Mouse (Mus musculus) right cerebral cortex, postnatal 14 days (tissue): Measurements from ENCODE around the gene Myct1.

Experiments used
- DNase-seq: peaks from one replicate; pipeline ENCODE4 v3.0.0; 2022

The Myct1 gene

DNA sequence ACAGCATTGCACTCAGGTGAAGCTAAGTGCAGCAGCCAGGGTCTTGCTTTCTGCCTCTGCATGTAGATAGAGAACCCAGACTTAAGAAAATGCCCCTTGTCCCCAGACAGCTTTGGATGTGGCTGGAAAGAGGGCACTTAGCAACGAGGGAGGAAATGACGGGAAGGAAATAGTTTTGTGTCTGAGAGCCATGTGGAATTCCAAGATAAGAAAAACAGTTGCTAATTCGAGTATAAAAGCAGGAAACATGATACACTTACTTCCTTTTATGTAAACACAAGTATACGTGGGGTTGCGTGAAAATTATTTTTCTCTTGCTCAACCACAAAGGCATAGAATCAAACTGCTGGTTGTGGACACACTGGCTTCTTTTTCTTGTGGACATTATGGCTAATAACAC is at the start of gene Myct1:
Gene Myct1, plus strand, starts transcription at position 312 of the 400 bp plus-strand sequence.
- no peak for DNase-seq

DNA sequence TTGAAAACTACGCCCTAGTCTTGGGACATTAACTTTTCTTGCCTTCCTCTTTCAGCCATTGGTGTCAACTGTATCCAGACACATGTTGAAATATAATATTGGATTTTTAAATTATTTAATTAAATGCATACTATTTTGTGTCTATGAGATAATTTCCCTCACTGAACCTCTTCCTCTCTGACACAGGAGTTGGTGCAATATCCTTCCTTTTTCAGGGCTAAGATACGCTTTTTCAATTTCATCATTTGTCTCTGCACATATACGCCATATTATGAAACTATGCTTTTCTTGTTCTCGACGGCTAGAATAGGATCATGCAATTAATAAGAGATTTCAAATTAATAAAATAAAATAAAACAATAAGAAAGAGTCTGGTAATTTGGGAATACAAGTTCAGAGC is 47.1 kb upstream of the Myct1 start:
- no peak for DNase-seq

DNA sequence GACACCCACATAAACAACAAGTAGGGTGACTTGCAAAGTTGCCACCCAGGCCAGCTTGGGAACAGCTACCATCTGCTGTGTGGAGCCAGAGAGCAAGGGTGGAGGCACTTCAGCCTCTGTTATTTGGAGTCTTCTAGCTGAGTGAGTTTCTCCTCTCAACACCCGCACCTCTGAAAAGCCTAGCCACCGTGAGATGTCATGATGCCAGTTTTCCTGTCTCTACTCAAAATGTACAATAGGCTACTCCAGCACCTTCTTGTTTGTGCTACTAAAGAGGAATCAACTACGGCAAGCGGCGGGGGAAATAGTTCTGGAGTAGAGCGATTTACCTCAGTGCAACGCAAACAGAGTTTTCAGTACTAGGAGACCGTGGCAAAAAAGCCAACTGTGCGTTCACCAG is 45.8 kb upstream of the Myct1 start:
- DNase-seq: no peak

DNA sequence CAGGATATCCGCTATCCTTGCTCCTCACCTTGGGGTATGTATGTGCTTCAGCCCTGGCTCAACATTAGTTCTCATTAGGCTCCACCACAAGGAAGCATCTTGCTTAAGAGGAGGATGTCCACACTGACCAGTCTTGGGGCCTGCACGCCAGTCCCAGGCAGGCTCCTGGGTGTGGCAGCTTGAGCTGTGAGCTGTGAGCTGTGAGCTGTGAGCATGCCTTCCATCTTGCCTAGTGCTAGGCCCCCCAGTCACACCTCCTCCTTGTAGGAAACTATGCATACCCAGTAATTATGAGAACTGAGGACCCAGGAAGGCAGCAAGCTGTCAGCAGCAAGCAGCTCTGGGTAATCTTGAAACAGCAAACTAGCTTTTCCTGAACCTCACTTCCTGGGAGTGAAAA is 44.9 kb upstream of the Myct1 start:
- no peak for DNase-seq

DNA sequence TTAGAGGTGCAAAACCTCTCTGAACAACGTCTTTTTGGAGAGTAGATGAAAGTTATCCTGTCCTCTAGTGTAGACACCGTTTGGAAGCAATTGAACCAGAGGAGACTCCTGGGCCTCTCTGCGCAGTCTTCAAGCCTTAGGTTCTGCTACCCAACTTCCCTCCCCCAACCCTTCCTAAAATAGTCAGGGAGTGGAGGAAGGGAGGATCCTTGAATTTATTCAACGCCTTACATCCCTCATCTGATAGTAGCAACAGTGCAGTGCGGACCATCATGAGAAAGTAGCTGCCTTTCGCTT is 43.8 kb upstream of the Myct1 start:
- DNase-seq: no peak

DNA sequence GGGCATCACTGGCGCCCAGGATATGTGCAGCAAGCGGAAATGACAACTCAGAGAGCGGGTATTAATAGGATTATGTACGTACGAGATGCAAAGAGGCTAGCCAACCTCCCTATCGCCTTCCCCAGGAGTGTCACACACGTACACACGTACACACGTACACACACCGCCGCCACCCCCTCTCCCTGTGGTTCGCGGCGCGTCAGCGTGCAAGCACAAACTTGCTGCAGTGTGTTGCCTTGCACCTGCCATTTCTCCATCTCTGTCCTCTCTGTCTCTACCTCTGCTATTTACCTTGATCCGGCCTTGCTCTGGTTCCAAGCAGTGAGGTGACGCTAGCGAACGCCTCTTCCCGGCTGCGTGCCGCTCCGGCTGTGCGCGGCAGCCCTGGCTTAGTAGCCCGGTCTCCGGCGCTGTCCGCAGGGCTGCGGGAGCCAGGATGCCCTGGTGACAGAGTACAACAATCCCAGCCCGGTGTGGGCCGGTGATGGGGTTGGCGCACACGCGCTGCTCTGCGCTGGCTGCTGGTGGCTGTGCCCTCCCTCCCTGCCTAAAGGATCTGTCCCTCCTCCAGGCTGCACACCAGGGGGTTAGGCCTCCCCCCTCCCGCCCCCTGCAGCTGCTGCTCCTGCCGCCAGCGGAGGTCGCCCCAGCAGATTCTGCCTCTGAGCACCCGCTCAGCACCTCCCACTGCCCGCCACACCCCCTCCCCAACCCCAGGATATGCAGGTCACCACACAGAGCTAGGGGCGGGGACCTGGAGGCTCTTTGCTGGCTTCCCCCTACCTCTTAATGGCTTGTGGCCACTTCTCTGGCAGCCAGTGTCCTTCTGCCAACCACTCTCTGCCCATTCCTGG is 43.2 kb upstream of the Myct1 start:
- peak; percentile 49 for DNase-seq

DNA sequence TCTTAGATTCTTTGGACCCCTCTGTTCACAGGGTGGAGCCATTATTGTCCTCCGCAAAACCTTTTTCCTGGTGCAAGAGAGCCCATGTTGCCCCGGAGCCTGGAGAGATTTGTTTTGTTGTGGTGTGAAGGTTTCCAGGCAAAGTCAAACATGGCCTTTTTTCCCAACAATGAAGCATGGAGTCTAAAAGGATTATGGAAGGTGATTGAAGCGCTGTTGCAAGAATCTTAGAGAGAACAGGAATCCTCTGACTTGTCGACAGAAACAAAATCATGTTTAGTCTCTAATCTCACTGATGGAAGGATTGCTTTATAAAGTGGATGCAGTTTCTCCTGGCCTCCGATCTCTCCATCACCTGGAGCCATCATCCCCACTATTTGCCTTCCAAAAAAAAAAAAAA is 42.2 kb upstream of the Myct1 start, which contains the start of gene Syne1:
Gene Syne1, minus strand, starts transcription at position 101 of the 400 bp plus-strand sequence.
- DNase-seq: no peak

DNA sequence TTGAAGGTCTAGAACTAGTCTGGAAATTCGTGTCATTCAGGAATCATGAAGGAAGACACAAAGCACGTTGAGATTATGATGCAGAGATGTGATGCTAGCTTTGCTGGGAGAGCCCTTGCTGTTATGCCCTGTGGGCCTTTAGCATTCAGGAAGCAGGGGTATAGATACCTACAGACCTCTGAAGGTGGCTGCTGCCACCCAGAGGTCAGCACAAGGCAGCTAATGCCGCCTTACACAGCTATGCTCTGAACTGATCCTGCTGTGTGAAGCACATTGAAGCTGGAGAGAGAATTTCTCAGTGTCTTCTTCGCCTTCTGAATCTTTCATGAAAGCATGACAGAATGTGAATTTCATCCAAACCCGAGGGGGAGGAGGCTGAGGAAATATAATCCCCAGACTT is 38.6 kb upstream of the Myct1 start:
- DNase-seq: peak; percentile 15

DNA sequence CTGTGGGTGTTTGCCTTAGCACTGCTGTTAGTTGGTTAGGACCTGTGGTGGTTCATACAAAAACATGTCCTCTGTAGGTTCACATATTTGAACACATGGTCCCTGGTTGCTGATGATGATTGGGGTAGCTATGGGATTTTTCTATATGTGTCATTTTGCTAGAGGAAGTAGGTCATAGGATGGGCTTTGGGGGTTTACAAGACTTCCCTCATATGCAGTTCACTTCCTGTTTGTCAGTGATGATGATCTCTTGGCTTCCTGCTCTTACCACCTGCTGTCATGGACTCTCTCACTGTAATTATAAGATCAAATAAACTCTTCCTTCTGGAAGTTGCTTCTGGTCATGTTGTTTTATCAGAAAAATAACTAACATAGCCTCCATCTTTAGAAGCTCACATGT is 34.8 kb upstream of the Myct1 start:
- no peak for DNase-seq

DNA sequence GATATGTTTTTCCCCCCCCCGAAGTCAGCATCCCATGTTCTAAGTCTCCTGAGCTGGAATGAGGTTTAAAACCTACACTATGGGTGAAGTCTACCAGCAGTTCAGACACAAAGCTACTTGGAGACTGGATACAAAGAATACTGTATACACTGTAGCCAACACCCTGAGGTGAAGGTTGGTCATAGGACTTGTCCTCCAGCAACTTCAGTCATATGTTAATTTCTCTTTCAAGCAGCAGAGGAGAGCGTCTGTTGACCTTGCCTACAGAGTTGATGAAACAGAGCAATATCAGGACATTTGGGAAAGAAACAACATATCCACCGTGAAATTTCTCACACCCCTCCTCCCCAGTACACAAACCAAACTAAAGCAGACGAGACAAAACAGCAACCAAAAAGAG is 33.0 kb upstream of the Myct1 start:
- no peak for DNase-seq

DNA sequence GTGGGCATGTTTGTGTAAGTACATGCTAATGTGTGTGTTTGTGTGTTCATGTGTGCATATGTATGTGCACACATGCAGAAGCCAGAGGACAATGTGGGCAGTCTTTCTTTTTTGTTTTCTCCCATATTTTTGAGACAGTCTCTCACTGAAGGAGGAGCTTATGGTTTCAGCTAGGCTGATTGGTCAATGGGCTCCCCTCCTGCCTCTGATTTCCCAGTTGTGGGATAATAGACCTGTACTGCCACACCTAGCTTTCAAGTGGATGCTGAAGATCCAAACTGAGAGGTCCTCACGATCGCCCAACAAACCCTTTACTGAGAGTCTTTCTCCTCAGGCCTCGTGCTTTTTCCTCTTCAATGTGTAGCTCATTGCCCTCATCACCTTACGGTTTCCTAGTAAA is 31.9 kb upstream of the Myct1 start:
- no peak for DNase-seq

DNA sequence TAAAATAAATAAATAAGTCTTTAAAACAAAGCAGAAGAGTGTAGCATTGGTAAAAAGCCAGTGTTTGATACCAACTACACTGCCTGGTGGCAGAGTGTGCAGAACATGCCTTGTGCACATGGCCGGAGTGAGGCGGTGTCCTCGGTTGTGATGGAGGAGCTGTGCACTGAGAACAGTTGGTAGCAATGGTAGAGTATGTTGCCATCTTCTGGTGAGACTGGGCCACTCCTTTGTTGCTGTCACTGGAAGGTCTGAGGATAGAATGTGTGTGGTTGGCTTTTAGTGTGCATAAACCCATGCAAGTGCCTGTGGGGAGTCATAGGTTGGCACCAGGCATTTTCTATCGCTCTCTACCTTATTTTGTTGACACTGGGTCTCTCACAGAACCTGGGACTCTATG is 24.6 kb upstream of the Myct1 start:
- DNase-seq: no peak

DNA sequence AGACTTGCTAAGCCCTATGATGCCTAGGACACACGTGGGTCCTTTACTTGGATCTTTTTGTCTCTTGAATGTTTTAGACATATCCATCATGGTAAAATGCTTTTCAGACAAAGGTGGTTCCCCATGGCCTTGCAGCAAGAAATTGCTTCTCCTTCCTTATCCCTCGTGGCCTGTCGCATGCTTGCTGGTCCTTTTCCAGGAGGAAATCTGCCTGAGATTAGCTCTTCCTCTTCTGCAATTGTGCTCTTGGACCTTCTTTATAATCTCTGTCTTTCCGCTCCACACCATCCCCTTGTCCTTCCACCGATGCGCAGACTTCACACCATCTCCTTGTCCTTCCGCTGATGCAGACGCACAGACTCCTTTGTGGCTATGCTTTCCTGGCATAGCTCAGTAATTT is 23.5 kb upstream of the Myct1 start:
- no peak for DNase-seq

DNA sequence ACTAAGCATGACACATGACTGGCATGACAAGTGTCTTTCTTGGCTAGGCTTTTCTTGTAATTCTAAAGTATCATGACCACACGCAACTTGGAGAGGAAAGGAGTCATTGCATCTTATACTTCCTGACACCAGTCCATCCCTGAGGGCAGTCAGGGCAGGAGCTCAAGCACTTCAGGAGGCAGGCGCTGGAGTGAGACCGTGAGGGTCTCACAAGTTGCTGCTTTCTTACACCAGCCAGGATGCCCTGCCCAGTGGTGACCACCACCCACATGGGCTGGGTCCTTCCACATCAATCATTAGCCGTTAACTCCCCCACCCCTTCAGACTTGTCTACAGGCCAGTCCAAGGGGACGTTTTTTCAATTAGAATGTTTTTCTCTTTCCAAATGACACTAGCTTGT is 22.2 kb upstream of the Myct1 start:
- no peak for DNase-seq

DNA sequence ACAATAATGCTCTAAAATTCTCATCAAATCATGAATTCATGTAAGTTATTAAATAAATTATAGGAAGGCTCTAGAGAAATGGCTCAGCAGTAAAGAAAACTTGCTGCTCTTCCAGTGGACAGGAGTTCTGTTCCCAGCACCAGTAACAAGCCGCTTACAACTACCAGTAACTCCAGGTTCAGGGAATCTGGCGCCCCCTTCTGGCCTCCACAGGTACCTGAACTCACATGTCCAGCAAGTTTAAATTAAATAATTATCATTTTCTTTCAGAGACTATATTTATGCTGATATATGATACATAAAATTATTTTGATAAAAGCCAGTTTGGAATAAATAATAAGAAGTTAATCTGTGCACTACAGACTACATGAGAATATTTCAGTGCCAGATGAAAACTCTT is 20.2 kb upstream of the Myct1 start:
- DNase-seq: no peak

DNA sequence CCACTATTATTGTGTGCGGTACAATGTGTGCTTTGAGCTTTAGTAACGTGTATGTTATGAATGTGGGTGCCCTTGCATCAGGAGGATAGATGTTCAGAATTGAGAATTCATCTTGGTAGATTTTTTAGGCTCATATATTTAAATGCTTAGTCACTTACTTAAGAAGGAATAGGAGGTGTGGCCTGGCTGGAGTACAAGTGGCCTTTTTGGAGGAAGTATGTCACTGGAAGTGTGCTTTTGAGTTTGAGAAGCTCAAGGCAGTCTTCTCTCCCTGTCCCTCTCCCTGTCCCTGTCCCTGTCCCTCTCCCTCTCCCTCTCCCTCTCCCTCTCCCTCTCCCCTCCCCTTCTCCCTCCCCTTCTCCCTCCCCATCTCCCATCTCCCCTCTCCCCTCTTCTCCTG is 2.5 kb upstream of the Myct1 start:
- no peak for DNase-seq

DNA sequence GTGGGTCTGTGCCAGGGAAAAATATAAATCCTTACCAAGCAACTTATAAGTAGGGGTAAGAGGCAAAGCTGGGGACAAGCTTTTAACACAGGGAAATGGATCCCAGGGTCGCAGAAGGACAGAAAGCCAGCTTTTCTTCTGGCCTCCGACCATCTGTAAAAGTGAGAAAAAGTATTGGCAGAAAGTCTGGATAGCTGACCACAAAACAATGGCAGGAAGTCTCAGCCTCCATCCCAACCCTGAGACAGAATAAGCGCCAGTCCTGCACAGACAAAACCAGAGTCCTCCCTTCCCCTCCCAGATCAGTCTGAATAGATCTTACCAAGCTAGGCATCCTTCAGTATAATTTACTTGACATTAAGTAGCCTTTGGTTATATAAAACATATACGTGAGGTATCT is 1.6 kb upstream of the Myct1 start:
- DNase-seq: no peak

DNA sequence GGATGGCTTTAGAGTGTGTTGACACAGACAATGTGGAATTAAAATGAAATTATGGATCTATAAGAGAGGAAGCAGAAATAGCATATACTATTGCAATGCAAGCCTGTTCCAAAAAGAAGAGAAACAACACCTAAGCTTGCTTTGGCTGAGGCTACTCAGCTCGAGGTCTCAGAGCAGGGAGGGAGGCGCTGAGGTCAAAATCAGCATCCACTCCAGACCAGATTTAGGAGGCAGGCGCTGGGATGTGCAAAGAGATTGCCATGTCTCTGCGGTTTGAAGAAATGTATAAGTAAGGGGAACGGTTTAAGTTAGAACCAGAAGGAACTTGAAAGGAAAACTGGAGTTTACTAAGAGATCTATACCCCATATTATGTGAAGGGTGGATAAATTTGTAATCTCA is 882 bp downstream of the Myct1 start:
- no peak for DNase-seq

DNA sequence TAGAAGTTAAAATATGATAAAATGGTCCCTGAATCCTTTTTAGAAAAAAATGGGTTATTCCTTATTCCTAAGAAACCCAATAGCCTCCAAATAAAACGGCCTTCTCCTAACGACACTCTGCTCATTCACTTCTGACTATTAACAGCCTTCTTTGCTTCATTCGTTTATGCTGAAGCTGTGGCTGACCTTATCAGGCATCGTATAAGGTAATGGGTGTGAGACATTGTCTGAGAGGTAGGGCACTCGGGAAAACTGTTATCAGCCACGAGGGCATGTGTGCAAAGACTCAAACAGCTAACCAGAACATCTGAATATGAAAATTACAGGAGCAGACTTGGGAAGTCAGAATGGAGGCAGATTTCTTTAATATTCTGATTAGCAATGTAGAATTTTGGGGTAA is 3.0 kb downstream of the Myct1 start:
- no peak for DNase-seq

DNA sequence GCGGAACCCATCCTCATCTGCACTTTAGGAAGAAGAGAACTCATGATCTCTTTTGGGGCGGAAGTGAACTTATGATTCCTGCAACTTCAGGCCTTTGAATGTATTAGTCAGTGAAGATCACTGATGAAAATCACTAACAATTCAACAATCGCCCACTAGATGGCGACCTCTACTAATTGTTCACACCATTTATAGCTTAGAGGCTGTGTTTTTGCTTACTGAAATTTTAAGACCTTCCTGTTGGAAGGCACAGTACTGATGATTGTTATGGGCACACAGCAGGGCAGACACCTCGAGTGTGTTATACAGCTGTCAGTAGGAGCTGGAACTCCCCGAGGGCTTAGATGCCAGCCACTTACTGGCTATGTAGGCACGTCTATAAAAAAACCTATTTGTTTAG is 6.5 kb downstream of the Myct1 start:
- peak; percentile 54 for DNase-seq

DNA sequence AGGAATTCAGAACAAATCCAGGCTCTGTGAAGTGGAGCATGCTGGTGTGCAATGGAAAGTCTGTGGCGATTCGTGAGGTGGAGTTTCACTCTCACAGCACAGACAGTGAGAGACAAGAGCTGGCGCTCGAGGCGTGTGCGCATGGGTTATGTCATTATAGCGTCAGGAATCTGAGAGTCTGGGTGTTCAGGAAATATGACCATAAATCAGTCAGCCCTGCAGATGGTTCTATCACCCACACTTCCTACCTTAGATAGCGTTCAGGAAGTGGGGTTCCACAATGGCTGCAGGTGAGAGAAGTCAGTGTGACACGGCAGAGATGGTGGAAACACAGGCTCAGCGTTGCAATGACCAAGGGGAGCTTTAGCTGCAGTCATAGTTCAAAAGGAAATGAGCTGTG is 9.9 kb downstream of the Myct1 start:
- DNase-seq: no peak

DNA sequence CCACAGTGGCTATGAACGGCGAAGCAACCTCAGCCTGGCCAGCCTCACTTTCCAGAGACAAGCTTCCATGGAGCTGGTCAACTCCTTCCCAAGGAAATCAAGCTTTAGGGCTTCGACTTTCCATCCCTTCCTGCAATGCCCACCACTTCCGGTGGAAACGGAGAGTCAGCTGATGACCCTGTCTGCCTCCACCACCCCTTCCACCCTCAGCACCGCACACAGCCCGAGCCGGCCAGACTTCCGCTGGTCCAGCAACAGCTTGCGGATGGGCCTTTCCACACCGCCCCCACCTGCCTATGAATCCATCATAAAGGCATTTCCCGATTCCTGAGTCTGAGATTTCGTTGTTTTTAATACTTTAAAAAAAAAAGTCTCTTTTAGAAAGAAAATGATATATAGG is 10.8 kb downstream of the Myct1 start:
- DNase-seq: no peak

DNA sequence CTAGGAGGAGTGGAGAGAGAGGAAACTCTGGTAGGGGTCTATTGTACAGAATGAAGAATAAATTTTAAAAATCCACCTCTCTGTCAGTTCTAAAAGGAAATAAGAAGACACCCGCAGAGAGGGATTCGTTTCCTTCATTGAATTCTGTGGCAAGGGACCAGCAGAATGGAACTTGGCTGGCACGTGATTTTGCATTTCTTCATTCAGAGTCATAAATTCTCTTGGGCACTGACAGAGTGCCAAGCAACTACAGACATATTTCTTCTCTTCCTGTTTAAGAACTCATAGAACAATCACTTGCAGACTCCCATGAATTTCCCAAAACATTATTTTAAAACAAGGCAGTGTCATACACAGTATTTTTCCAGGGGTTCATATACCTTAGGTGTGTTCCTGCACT is 15.3 kb downstream of the Myct1 start:
- DNase-seq: no peak

DNA sequence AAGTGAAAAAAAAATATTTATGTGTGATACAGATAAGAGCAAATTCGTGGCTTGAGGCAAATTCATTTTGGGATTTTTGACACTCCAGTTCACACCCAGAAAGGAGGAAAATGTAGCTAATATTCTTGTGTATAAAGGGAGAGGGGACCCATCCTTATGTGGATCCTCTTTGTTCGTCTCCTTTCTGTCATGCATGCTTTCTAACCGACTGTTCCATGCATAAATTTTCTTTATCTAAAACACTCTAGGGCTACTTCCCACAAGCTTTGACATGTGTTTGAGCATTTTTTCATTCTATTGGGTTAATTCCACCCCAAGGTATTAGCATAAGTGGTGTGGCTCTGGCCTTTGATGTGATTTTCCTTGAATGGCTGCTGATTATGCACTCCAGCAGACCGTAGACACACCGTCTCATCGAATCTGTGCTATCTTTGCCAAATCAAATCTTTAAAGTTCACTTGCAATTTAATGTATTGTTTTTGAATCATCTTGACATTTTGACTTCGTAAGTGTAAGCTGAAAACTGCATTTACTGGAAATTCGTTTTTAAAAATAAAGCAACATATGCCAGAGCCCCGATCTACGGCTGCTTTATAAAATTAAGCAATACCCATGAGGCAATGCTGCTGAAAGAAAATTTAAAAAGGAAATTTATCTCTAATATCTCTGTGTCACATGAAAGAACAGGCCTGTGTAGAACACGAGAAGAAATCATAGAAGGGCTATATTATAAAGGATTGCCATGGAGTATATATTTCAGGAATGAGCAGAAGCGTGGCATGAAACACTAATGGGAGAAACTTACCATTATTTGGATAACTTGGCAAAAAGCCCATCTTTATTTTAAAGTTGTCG is 21.8 kb downstream of the Myct1 start:
- no peak for DNase-seq

DNA sequence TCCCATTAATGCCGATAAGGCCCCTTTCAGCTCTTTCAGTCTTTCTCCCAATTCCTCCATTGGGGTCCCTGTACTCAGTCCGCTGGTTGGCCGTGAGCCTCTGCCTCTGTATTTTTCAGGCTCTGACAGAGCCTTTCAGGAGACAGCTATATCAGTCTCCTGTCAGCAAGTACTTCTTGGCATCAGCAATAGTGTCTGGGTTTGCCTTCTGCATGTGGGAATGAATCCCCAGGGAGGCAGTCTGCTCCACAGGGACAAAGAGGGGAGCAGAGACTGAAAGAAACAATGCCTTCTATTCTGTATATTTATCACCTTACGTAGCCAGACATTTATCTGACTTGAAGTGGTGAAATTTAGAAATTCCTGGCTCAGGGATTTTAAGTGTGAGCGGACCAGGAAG is 32.7 kb downstream of the Myct1 start:
- no peak for DNase-seq
